Comparison of ENCODE assay signal across 8 mouse cellular contexts in the genomic region with DNA sequence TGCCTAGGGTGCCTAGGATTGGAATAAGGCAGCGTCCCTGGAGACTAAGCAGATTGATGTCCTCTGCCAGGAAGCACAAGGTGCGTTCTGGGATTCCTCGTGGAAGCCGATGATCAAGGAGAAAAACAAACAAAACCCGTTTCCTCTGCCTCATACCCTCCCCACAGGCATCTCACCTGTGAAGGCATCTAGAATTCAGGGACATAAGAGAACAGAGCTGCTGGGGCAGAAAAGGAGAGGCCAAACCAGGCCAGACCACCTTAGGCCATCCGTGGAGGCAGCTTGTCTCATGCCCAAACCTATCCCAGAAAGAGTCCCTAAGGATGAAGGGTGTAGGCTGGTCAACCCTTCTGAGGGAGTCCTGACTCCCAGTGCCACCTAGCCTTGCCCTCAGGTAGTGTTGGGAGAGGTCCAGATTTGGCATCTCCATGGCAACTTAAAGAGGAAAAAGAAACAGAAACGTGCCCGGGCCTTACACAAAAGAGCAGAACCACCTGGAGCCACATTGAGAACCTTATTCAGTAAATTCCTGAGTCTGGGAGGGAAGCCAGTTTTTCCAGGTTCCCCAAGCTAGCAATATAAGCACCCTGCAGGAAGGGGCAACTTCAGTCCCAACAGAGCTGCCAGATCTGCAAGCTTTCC. TPM values are rescaled to one million over a fixed set of nuclear protein-coding genes. Genes with fewer than 3 reads are reported as not detected.
DNase-seq lines count a peak whose midpoint lies in the region; ATAC-seq lines count a peak whose summit lies in the region.

A gene (minus strand): TSS at position 55 of the 642 bp plus-strand sequence.

- H3K4me3 ChIP-seq in forebrain, embryonic 13.5 days = peak within 1 kb of the TSS; percentile 88
- peak within 1 kb of the TSS; percentile 77 for H3K4me3 ChIP-seq in intestine, embryonic 15.5 days (replicated peaks)
- H3K4me3 ChIP-seq in liver, embryonic 11.5 days (ENCODE audit: low read depth, low read length) = peak within 1 kb of the TSS; percentile 55
- H3K4me3 ChIP-seq in neural tube, embryonic 14.5 days (ENCODE audit: low read depth, low read length) = peak within 1 kb of the TSS; percentile 88

- no peaks in the 10 kb centered on the region for H3K27me3 ChIP-seq in forebrain, embryonic 13.5 days
- H3K27me3 ChIP-seq in intestine, embryonic 15.5 days (replicated peaks) = no peaks in the 10 kb centered on the region
- peaks cover 28% of the 10 kb centered on the region for H3K27me3 ChIP-seq in liver, embryonic 11.5 days (replicated peaks; ENCODE audit: control insufficient read depth, insufficient read depth, low read length)
- no peaks in the 10 kb centered on the region for H3K27me3 ChIP-seq in neural tube, embryonic 14.5 days (ENCODE audit: control insufficient read depth, insufficient read depth, low read length)

- WGBS in forebrain, embryonic 13.5 days = under 1% methylated on average over 8 of the region's 8 CpGs
- WGBS in intestine, embryonic 15.5 days = 3% methylated on average over 8 of the region's 8 CpGs
- WGBS in liver, embryonic 11.5 days = 15% methylated on average over 8 of the region's 8 CpGs
- 2% methylated on average over 8 of the region's 8 CpGs for whole genome bisulfite sequencing in neural tube, embryonic 14.5 days

- DNase-seq in cerebellum, adult 11 months = peak; percentile 62
- no peak for DNase-seq in adrenal gland, adult 8-10 months
- DNase-seq in liver, embryonic 11.5 days (ENCODE audit: low spot score) = no peak
- DNase-seq in c-Kit-positive CD71-positive TER-119-positive erythroid progenitor cells, embryonic 14.5 days (ENCODE audit: low spot score) = no peak

- no peaks in the 10 kb centered on the region for H3K9me3 ChIP-seq in forebrain, embryonic 13.5 days (replicated peaks)
- no peaks in the 10 kb centered on the region for H3K9me3 ChIP-seq in intestine, embryonic 15.5 days
- H3K9me3 ChIP-seq in liver, embryonic 11.5 days (ENCODE audit: control insufficient read depth, low read length) = no peaks in the 10 kb centered on the region
- no peaks in the 10 kb centered on the region for H3K9me3 ChIP-seq in neural tube, embryonic 14.5 days (ENCODE audit: control insufficient read depth, low read length)

- peaks cover 60% of the 10 kb centered on the region for H3K36me3 ChIP-seq in forebrain, embryonic 13.5 days (ENCODE audit: poor library complexity, severe bottlenecking)
- H3K36me3 ChIP-seq in intestine, embryonic 15.5 days = peaks cover 26% of the 10 kb centered on the region
- H3K36me3 ChIP-seq in liver, embryonic 11.5 days (ENCODE audit: control insufficient read depth, insufficient read depth, low read length) = peaks cover 23% of the 10 kb centered on the region
- H3K36me3 ChIP-seq in neural tube, embryonic 14.5 days (ENCODE audit: control insufficient read depth, insufficient read depth, low read length) = peaks cover 40% of the 10 kb centered on the region

- H3K9ac ChIP-seq in forebrain, embryonic 13.5 days = peak within 1 kb of the TSS; percentile 96
- peak within 1 kb of the TSS; percentile 86 for H3K9ac ChIP-seq in intestine, embryonic 15.5 days
- H3K9ac ChIP-seq in liver, embryonic 11.5 days (ENCODE audit: low read depth, low read length) = peak within 1 kb of the TSS; percentile 67
- peak within 1 kb of the TSS; percentile 96 for H3K9ac ChIP-seq in neural tube, embryonic 14.5 days (replicated peaks; ENCODE audit: low read depth, low read length)

- peak within 1 kb of the TSS; percentile 93 for H3K4me2 ChIP-seq in forebrain, embryonic 13.5 days
- H3K4me2 ChIP-seq in intestine, embryonic 15.5 days (replicated peaks) = peak within 1 kb of the TSS; percentile 85
- H3K4me2 ChIP-seq in liver, embryonic 11.5 days = peak within 1 kb of the TSS; percentile 62
- peak within 1 kb of the TSS; percentile 90 for H3K4me2 ChIP-seq in neural tube, embryonic 14.5 days (ENCODE audit: low read depth, low read length)

- peaks cover 34% of the 10 kb centered on the region for H3K4me1 ChIP-seq in forebrain, embryonic 13.5 days
- peaks cover 14% of the 10 kb centered on the region for H3K4me1 ChIP-seq in intestine, embryonic 15.5 days (replicated peaks)
- 0 out of 2 replicates have a peak, but pooled peaks cover 3% of the 10 kb centered on the region for H3K4me1 ChIP-seq in liver, embryonic 11.5 days (replicated peaks; ENCODE audit: control insufficient read depth, insufficient read depth, low read length)
- H3K4me1 ChIP-seq in neural tube, embryonic 14.5 days (ENCODE audit: control insufficient read depth, insufficient read depth, low read length) = peaks cover 14% of the 10 kb centered on the region; the same call in 1 of the 2 replicates

- ATAC-seq in cerebellum, adult (ENCODE audit: insufficient number of reproducible peaks, low FRiP score, low TSS enrichment) = no peak
- peak; percentile 50 for ATAC-seq in forebrain, embryonic 13.5 days
- ATAC-seq in intestine, embryonic 15.5 days = peak; percentile 21
- ATAC-seq in liver, embryonic 11.5 days (replicated peaks; ENCODE audit: low FRiP score) = no peak
- peak; percentile 38 for ATAC-seq in neural tube, embryonic 14.5 days (ENCODE audit: low read depth)

- H3K27ac ChIP-seq in forebrain, embryonic 13.5 days = peak within 1 kb of the TSS; percentile 92
- peak within 1 kb of the TSS; percentile 76; the same call in 1 of the 2 replicates for H3K27ac ChIP-seq in intestine, embryonic 15.5 days
- H3K27ac ChIP-seq in liver, embryonic 11.5 days (ENCODE audit: low read depth, low read length) = no peak within 1 kb of the TSS; the same call in 1 of the 2 replicates
- peak within 1 kb of the TSS; percentile 92 for H3K27ac ChIP-seq in neural tube, embryonic 14.5 days (ENCODE audit: low read depth, low read length)

RNA-seq across cellular contexts. Expression of the gene that starts here (rescaled TPM):
- total RNA-seq in adrenal gland, adult 8-10 months (2022) = 10 to 100 TPM; 39.0 to 47.6 (median 39.9) TPM
- 131 and 135 TPM in 2 replicates for polyA plus RNA-seq in forebrain, embryonic 13.5 days (2015; fragmentation: Nextera tagmentation; extraction: Ambion mirVana)
- 37.7 TPM in 2 replicates for polyA plus RNA-seq in intestine, embryonic 15.5 days (2015; fragmentation: Nextera tagmentation; extraction: Ambion mirVana)
- 27.2 and 27.7 TPM in 2 replicates for polyA plus RNA-seq in liver, embryonic 11.5 days (2014; fragmentation: Nextera tagmentation; extraction: Ambion mirVana)
- 132 and 146 TPM in 2 replicates for polyA plus RNA-seq in neural tube, embryonic 14.5 days (2014; fragmentation: Nextera tagmentation; extraction: Ambion mirVana)

Comparison
In these comparisons a context has a peak if more than half of its experiments do, and no peak if none do; other contexts are left out.
1. ATAC-seq: peak in forebrain, embryonic 13.5 days (single experiment), intestine, embryonic 15.5 days (single experiment) and neural tube, embryonic 14.5 days (single experiment); none in cerebellum, adult (single experiment) and liver, embryonic 11.5 days (single experiment).
2. Peak in every context shown above with its lines, with median percentiles within 50 percentile points of each other: H3K4me2 ChIP-seq, H3K4me3 ChIP-seq and H3K9ac ChIP-seq.